Mouse (Mus musculus): ENCODE data around the gene Hcst.

DNA sequence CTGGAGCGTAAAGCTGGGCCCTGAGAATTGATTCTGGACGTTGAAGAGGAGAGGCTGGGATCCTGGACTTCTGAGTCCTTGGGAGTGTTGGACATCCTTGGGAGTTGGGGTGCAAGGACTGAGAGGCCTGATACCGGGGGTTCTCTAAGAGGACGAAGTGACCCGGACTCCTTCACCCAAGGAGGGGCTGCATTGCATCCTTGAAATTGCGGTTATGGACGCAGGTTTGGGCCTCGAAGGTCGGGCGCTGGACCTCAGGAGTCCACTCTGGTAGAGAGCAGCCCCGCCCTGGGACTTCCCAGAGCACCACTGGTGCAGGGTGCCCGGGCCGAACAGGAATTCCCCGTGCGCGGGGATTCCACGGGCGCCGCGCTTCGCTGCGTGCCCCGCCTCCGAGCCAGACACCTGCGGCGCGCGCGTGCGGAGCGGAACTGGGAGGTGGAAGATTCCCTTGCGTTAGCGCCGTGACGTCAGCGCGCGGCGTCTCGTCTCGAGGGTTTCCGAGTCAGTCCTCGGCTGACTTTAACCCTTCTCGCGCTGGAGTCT lies 2.3 kb upstream of the Hcst start:
- TF ChIP-seq CTCF (IDR thresholded peaks at IDR 0.05; ENCODE audit: extremely low read depth, insufficient read depth, low read length) (no peak), POLR2A (IDR thresholded peaks at IDR 0.05; ENCODE audit: extremely low read depth, insufficient read depth, low read length) (no peak; the same call in 1 of the 2 replicates)

Measured in cortical plate, adult 2 months (tissue).